Mouse (Mus musculus) hindbrain, embryonic 12.5 days (tissue): ENCODE data around the gene Flt3l. TPM values are rescaled to one million over a fixed set of nuclear protein-coding genes. Genes with fewer than 3 reads are reported as not detected.
A peak's percentile ranks its signal among the peaks of the same experiment; 100 is the strongest.
"Not testable (repeated sequence)": the region's sequence is repeated elsewhere in the genome, so short reads cannot be mapped to it uniquely, and the experiment has no call there.

Experiments
- ATAC-seq: fragments of 200-750 bp; cut with Nextera tagmentation; 2 replicates; pipeline ENCODE4 v1.8.0; 2017; ENCODE audit warnings: moderate TSS enrichment; ENCODE audit not compliant: low FRiP score
- H3K27ac ChIP-seq: fragments of 300-500 bp; sonication (generic); 2 replicates; pipeline ENCODE4 v1.5.1; 2016; ENCODE audit warnings: mild to moderate bottlenecking
- H3K27me3 ChIP-seq: fragments of 300-500 bp; sonication (generic); 2 replicates; pipeline ENCODE4 v1.6.1; 2016; ENCODE audit warnings: mild to moderate bottlenecking
- H3K36me3 ChIP-seq: fragments of 300-500 bp; sonication (generic); 2 replicates; pipeline ENCODE4 v1.6.1; 2016; ENCODE audit warnings: mild to moderate bottlenecking
- H3K4me1 ChIP-seq: fragments of 300-500 bp; sonication (generic); 2 replicates; pipeline ENCODE4 v1.6.1; 2016
- H3K4me2 ChIP-seq: fragments of 300-500 bp; sonication (generic); replicated peaks from 2 replicates; pipeline ENCODE4 v1.6.1; 2016; ENCODE audit warnings: mild to moderate bottlenecking
- H3K4me3 ChIP-seq: fragments of 300-500 bp; sonication (generic); 2 replicates; pipeline ENCODE4 v1.5.1; 2016; ENCODE audit warnings: mild to moderate bottlenecking
- H3K9ac ChIP-seq: fragments of 300-500 bp; sonication (generic); 2 replicates; pipeline ENCODE4 v1.6.1; 2016; ENCODE audit warnings: mild to moderate bottlenecking, moderate library complexity
- H3K9me3 ChIP-seq: fragments of 300-500 bp; sonication (generic); replicated peaks from 2 replicates; pipeline ENCODE4 v1.6.1; 2016; ENCODE audit warnings: mild to moderate bottlenecking
- WGBS: fragments of 180-500 bp; shearing (Covaris S2); methylation state at CpG from one replicate; pipeline ENCODE4 v1.1.7; 2016; 5-methylcytosine and 5-hydroxymethylcytosine counted together
- polyA plus RNA-seq: library from polyadenylated mRNA; unstranded; fragments of >200 nt; fragmentation: Nextera tagmentation; extraction: Ambion mirVana; gene quantifications from 2 replicates; pipeline ENCODE4 v1.2.1, GENCODE M21; 2016

Gene Flt3l
- polyA plus RNA-seq, 1 experiment from 2014 or later = 1.6 TPM

DNA sequence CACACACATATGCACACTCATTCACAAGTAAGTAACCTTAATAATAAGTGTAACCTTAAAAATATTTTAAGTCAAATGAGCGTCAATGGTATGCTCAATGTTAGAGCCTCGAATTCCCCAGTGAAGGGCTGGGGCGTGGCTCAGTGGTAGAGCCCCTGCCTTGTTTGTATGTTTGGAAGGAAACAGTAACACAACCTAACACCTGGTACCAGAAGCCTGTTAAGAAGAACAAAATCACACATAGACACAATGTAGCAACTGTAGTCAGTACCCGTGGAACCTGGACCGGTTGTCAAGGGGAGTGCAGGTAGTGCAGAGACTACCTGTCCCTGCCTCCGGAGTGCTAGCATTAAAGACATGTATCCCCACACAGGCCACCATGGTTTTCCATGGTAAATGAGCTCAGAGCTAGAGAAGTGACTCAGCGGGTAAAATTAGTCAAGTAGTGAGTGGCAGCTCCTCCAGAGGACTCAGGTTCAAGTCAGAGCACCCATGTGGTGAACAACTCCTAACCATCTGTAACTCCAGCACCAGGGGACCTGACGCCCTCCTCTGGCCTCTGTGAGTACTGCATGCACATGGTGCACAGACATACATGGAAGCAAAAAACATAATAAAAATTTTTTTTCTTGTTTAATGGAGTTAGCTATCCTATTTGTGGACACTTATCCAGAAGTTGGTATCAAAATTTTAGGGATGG, 37.5 kb downstream of the Flt3l start:
- Histone ChIP-seq H3K4me3 (no peak overlapping the region), H3K9ac (no peak overlapping the region), H3K4me1 (no peaks in the 10 kb centered on the region), H3K27ac (no peak overlapping the region), H3K9me3 (no peaks in the 10 kb centered on the region), H3K27me3 (no peaks in the 10 kb centered on the region), H3K36me3 (no peaks in the 10 kb centered on the region), H3K4me2 (no peak overlapping the region)
- ATAC-seq = no peak
- WGBS = 88% methylated on average over 8 of the region's 8 CpGs

- Histone ChIP-seq H3K4me2 (no peak overlapping the region), H3K27me3 (no peaks in the 10 kb centered on the region), H3K4me3 (no peak overlapping the region), H3K27ac (no peak overlapping the region), H3K9me3 (no peaks in the 10 kb centered on the region), H3K9ac (no peak overlapping the region), H3K36me3 (no peaks in the 10 kb centered on the region), H3K4me1 (peaks cover 7% of the 10 kb centered on the region)
- no peak for ATAC-seq
- WGBS = 72% methylated on average over 6 of the region's 6 CpGs
Measured at GRCm38 (mm10) chr7:45097479-45097878, 38.8 kb downstream of the Flt3l start.

DNA sequence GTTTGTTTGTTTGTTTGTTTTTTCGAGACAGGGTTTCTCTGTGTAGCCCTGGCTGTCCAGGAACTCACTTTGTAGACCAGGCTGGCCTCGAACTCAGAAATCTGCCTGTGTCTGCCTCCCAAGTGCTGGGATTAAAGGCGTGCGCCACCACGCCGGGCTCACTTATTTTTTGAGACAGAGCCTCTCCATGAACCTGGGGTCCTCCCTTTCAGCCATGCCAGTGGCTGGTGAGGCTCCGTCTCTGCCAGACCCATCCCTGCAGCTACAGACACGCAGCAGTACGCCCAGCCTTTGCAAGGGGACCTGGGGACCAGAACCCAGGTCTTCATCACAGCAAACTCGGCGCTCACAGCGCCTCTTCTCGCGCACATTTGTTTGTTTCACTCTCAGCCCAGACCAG, 40.3 kb downstream of the Flt3l start:
- not testable (repeated sequence) for H3K27me3 ChIP-seq, H3K36me3 ChIP-seq, H3K9me3 ChIP-seq, H3K9ac ChIP-seq, ATAC-seq, H3K4me3 ChIP-seq, H3K27ac ChIP-seq, H3K4me2 ChIP-seq
- 94% methylated on average over 14 of the region's 14 CpGs for WGBS
- H3K4me1 ChIP-seq = peaks cover 16% of the 10 kb centered on the region

- H3K4me1 ChIP-seq = peaks cover 19% of the 10 kb centered on the region
- WGBS = 82% methylated on average over 6 of the region's 6 CpGs
- no peaks in the 10 kb centered on the region for H3K36me3 ChIP-seq
- H3K9ac ChIP-seq = no peak overlapping the region
- no peak overlapping the region for H3K27ac ChIP-seq
- no peaks in the 10 kb centered on the region for H3K9me3 ChIP-seq
- peaks cover 3% of the 10 kb centered on the region; the same call in 1 of the 2 replicates for H3K27me3 ChIP-seq
- H3K4me3 ChIP-seq = no peak overlapping the region
- H3K4me2 ChIP-seq = no peak overlapping the region
- no peak for ATAC-seq
Measured at GRCm38 (mm10) chr7:45095367-45095766, 40.9 kb downstream of the Flt3l start.

- H3K27ac ChIP-seq = no peak overlapping the region
- H3K4me2 ChIP-seq = no peak overlapping the region
- ATAC-seq = no peak
- no peaks in the 10 kb centered on the region for H3K36me3 ChIP-seq
- 55% methylated on average over 7 of the region's 7 CpGs for WGBS
- H3K9me3 ChIP-seq = no peaks in the 10 kb centered on the region
- H3K4me1 ChIP-seq = peaks cover 19% of the 10 kb centered on the region
- no peak overlapping the region for H3K4me3 ChIP-seq
- H3K9ac ChIP-seq = no peak overlapping the region
- H3K27me3 ChIP-seq = peaks cover 3% of the 10 kb centered on the region; the same call in 1 of the 2 replicates
Measured at GRCm38 (mm10) chr7:45094121-45094520, 42.1 kb downstream of the Flt3l start.

- no peaks in the 10 kb centered on the region for H3K9me3 ChIP-seq
- H3K36me3 ChIP-seq = peaks cover under 1% of the 10 kb centered on the region; the same call in 1 of the 2 replicates
- ATAC-seq = no peak
- peak overlapping the region; percentile 40; the same call in 1 of the 2 replicates for H3K27ac ChIP-seq
- no peak overlapping the region; the same call in 1 of the 2 replicates for H3K4me2 ChIP-seq
- H3K4me3 ChIP-seq = no peak overlapping the region
- no peak overlapping the region for H3K9ac ChIP-seq
- WGBS = 28% methylated on average over 17 of the region's 18 CpGs
- peaks cover 19% of the 10 kb centered on the region for H3K4me1 ChIP-seq
- peaks cover 3% of the 10 kb centered on the region; the same call in 1 of the 2 replicates for H3K27me3 ChIP-seq
Measured at GRCm38 (mm10) chr7:45093516-45093905, 42.7 kb downstream of the Flt3l start.

DNA sequence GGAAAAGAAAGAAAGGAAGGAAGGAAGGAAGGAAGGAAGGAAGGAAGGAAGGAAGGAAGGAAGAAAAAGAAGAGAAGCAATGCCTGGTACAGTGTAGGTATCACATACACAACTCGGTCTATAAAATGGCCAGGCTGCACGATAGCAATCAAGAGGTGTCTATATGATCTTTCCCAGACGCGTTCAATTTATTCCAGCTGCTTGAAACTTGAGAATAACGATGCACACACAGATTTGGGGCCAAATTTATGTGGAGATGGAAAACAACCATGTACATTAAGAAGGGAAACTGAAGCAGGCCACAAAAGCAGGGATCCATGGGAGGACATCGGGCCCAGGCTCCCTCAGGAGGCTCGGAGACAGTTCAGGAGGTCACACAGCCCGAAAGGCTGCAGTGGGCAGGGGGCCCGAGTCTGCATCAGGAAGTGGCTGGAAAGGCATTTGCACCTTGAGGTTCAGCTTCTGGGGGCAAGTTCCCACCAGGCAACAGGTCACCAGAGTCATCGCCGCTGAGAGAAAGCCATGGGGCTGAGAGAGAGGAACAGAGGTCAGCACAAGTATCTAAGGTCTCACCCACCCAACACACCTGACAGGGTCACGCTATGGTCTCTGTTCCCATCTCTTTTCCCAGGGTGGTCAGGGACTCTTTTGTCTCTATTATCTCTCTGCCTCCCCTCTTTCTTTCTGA, 43.3 kb downstream of the Flt3l start:
- no peaks in the 10 kb centered on the region for H3K9me3 ChIP-seq
- no peak overlapping the region for H3K9ac ChIP-seq
- H3K27ac ChIP-seq = peak overlapping the region; percentile 40
- ATAC-seq = no peak
- H3K4me2 ChIP-seq = no peak overlapping the region
- peaks cover 19% of the 10 kb centered on the region for H3K4me1 ChIP-seq
- peaks cover 3% of the 10 kb centered on the region; the same call in 1 of the 2 replicates for H3K27me3 ChIP-seq
- 55% methylated on average over 12 of the region's 12 CpGs for WGBS
- no peak overlapping the region for H3K4me3 ChIP-seq
- peaks cover 5% of the 10 kb centered on the region; the same call in 1 of the 2 replicates for H3K36me3 ChIP-seq

- Histone ChIP-seq H3K27ac (peak within 1 kb of the TSS; percentile 60), H3K27me3 (peaks cover 3% of the 10 kb centered on the region; the same call in 1 of the 2 replicates), H3K36me3 (peaks cover 15% of the 10 kb centered on the region), H3K4me3 (peak within 1 kb of the TSS; percentile 48), H3K4me1 (peaks cover 19% of the 10 kb centered on the region), H3K9me3 (no peaks in the 10 kb centered on the region), H3K4me2 (peak within 1 kb of the TSS; percentile 63), H3K9ac (peak within 1 kb of the TSS; percentile 60)
- peak; percentile 91 for ATAC-seq
- 0% methylated on average over 16 of the region's 16 CpGs for WGBS
Measured at GRCm38 (mm10) chr7:45092048-45092447, 44.2 kb downstream of the Flt3l start, which contains the start of gene Rcn3. Gene Rcn3 (minus strand): TSS chr7:45092221.

GRCm38 (mm10) chr7:45091001-45091990, 44.9 kb downstream of the Flt3l start:
- peak overlapping the region; percentile 63 for H3K4me2 ChIP-seq
- peaks cover 22% of the 10 kb centered on the region for H3K36me3 ChIP-seq
- H3K4me1 ChIP-seq = peaks cover 19% of the 10 kb centered on the region
- 11% methylated on average over 35 of the region's 35 CpGs for WGBS
- peak overlapping the region; percentile 60; the same call in 1 of the 2 replicates for H3K27ac ChIP-seq
- peak; percentile 59 for ATAC-seq
- H3K9me3 ChIP-seq = no peaks in the 10 kb centered on the region
- peaks cover 3% of the 10 kb centered on the region; the same call in 1 of the 2 replicates for H3K27me3 ChIP-seq
- peak overlapping the region; percentile 48 for H3K4me3 ChIP-seq
- H3K9ac ChIP-seq = peak overlapping the region; percentile 60

DNA sequence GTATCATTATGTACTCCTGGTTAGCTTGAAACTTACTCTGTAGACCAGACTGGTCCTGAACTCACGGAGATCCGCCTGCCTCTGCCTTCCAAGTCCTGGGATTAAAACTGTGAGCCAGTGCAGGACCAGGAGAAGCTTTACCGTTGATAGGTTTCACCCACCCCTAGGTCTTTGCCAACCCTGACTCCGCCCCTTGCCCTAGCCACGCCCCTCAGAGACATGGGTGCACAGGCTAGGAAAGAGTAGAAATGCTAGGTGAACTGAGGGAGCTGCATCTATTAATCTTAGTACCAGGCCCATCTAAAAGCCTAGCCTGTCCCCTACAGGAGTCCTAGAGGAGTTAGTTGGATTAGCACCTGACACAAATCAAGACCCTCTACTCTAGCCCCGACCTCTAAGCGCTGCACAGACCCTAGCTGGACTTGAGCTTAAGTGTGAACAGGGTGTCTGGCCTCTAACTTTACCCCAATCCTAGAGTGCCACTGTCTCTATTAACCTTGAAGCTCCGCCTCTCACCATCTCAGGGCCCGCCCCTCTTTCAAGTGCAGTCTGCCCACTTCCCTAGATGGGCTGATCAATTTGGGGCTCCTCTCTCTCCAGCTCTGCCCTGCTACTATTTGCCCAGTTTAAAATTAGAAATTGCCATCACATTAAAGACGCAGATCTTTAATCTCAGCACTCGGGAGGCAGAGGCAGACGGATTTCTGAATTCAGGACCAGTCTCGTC, 45.8 kb downstream of the Flt3l start:
- no peak overlapping the region for H3K27ac ChIP-seq
- peaks cover 19% of the 10 kb centered on the region for H3K4me1 ChIP-seq
- peaks cover 28% of the 10 kb centered on the region for H3K36me3 ChIP-seq
- WGBS = 80% methylated on average over 13 of the region's 13 CpGs
- peaks cover 3% of the 10 kb centered on the region; the same call in 1 of the 2 replicates for H3K27me3 ChIP-seq
- no peaks in the 10 kb centered on the region for H3K9me3 ChIP-seq
- no peak overlapping the region for H3K4me3 ChIP-seq
- H3K9ac ChIP-seq = no peak overlapping the region
- no peak for ATAC-seq
- H3K4me2 ChIP-seq = peak overlapping the region; percentile 63

GRCm38 (mm10) chr7:45088597-45088996, 47.6 kb downstream of the Flt3l start:
- ATAC-seq = no peak
- Histone ChIP-seq H3K4me2 (no peak overlapping the region), H3K9me3 (no peaks in the 10 kb centered on the region), H3K4me3 (no peak overlapping the region), H3K27ac (no peak overlapping the region), H3K27me3 (peaks cover 3% of the 10 kb centered on the region; the same call in 1 of the 2 replicates), H3K9ac (no peak overlapping the region), H3K36me3 (peaks cover 35% of the 10 kb centered on the region), H3K4me1 (peaks cover 19% of the 10 kb centered on the region)
- 97% methylated on average over 17 of the region's 17 CpGs for WGBS
